ENCODE assay signal across 8 mouse cellular contexts in the genomic region with DNA sequence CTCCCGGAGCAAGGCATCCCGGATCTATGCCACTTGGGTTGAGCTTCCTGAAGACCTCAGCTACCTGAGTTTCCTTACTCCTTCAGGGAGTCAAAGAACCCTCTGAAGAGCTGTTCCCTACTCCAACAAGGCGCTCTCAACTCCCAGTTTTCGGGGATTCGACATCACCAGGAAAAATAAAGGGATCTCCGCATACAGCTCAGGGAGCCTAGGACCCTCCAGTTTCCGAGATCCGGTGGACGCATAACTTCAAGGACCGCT. TPM values are rescaled to one million over a fixed set of nuclear protein-coding genes. Genes with fewer than 3 reads are reported as not detected.
DNase-seq lines count a peak whose midpoint lies in the region; ATAC-seq and TF ChIP-seq lines count a peak whose summit lies in the region.

No protein-coding gene starts in this region.

- H3K4me1 ChIP-seq in heart, embryonic 16.5 days (ENCODE audit: control insufficient read depth, insufficient read depth, low read length) = peaks cover 24% of the 10 kb centered on the region
- peaks cover 36% of the 10 kb centered on the region for H3K4me1 ChIP-seq in hindbrain, embryonic 12.5 days
- H3K4me1 ChIP-seq in midbrain, embryonic 11.5 days (ENCODE audit: control insufficient read depth, insufficient read depth, low read length) = peaks cover 27% of the 10 kb centered on the region

- peak overlapping the region; percentile 98 for H3K4me2 ChIP-seq in heart, embryonic 16.5 days (ENCODE audit: low read depth, low read length)
- H3K4me2 ChIP-seq in hindbrain, embryonic 12.5 days (replicated peaks) = peak overlapping the region; percentile 97
- peak overlapping the region; percentile 98 for H3K4me2 ChIP-seq in midbrain, embryonic 11.5 days

- no peaks in the 10 kb centered on the region for H3K9me3 ChIP-seq in heart, embryonic 16.5 days (replicated peaks; ENCODE audit: control insufficient read depth, low read length)
- no peaks in the 10 kb centered on the region; the same call in 1 of the 2 replicates for H3K9me3 ChIP-seq in hindbrain, embryonic 12.5 days (replicated peaks)
- no peaks in the 10 kb centered on the region for H3K9me3 ChIP-seq in midbrain, embryonic 11.5 days (ENCODE audit: control insufficient read depth, low read length)

- H3K27ac ChIP-seq in heart, embryonic 16.5 days (ENCODE audit: low read length) = peak overlapping the region; percentile 59
- no peak overlapping the region for H3K27ac ChIP-seq in hindbrain, embryonic 12.5 days
- no peak overlapping the region for H3K27ac ChIP-seq in midbrain, embryonic 11.5 days (ENCODE audit: low read depth, low read length)

- H3K4me3 ChIP-seq in heart, embryonic 16.5 days (ENCODE audit: low read length) = peak overlapping the region; percentile 88
- H3K4me3 ChIP-seq in hindbrain, embryonic 12.5 days = peak overlapping the region; percentile 46
- peak overlapping the region; percentile 57 for H3K4me3 ChIP-seq in midbrain, embryonic 11.5 days (ENCODE audit: low read depth, low read length)

- TF ChIP-seq CTCF in Patski (IDR thresholded peaks at IDR 0.05) = no peak

- CTCF ChIA-PET in Patski (lab: Charles Lee) = interaction anchor here (1.1 kb wide), 1 partner anchor 36 kb away, joined by 4 read pairs; no protein-coding TSS in a partner anchor

- peak overlapping the region; percentile 86 for H3K9ac ChIP-seq in heart, embryonic 16.5 days (ENCODE audit: low read length)
- H3K9ac ChIP-seq in hindbrain, embryonic 12.5 days = peak overlapping the region; percentile 52
- peak overlapping the region; percentile 66 for H3K9ac ChIP-seq in midbrain, embryonic 11.5 days (ENCODE audit: low read length)

- no peaks in the 10 kb centered on the region for H3K27me3 ChIP-seq in heart, embryonic 16.5 days (ENCODE audit: control insufficient read depth, insufficient read depth, low read length)
- no peaks in the 10 kb centered on the region for H3K27me3 ChIP-seq in Patski
- no peaks in the 10 kb centered on the region for H3K27me3 ChIP-seq in hindbrain, embryonic 12.5 days
- no peaks in the 10 kb centered on the region; the same call in 1 of the 2 replicates for H3K27me3 ChIP-seq in midbrain, embryonic 11.5 days (ENCODE audit: control insufficient read depth, insufficient read depth, low read length)

- peak; percentile 2; the same call in 1 of the 2 replicates for ATAC-seq in heart, embryonic 16.5 days (replicated peaks; ENCODE audit: extremely low read depth, insufficient read depth, low FRiP score)
- ATAC-seq in Patski = peak; percentile 13
- ATAC-seq in hindbrain, embryonic 12.5 days (ENCODE audit: low FRiP score) = no peak; the same call in 1 of the 2 replicates
- ATAC-seq in midbrain, embryonic 11.5 days (ENCODE audit: low FRiP score) = peak; percentile 8; the same call in 1 of the 2 replicates
- no peak for ATAC-seq in monocyte, adult 5-6 weeks (replicated peaks; ENCODE audit: insufficient number of reproducible peaks, low FRiP score, low TSS enrichment, poor library complexity, severe bottlenecking)

- POLR2A ChIA-PET in Patski (lab: Charles Lee) = no interaction called here

- in situ Hi-C loops in Patski (cut with MboI; ENCODE audit: low pct_unique_long_range_greater_than_20kb) = no loop called here

- 1% methylated on average over 10 of the region's 10 CpGs for WGBS in heart, embryonic 16.5 days
- 2% methylated on average over 10 of the region's 10 CpGs for WGBS in hindbrain, embryonic 12.5 days
- 0% methylated on average over 10 of the region's 10 CpGs for WGBS in midbrain, embryonic 11.5 days

- no peak for DNase-seq in heart, adult 9 months (ENCODE audit: low spot score in 2 of 2)
- DNase-seq in Patski (ENCODE audit: low read depth, low spot score) = no peak
- DNase-seq in midbrain, embryonic 11.5 days (ENCODE audit: low spot score, missing footprints) = peak; percentile 97
- DNase-seq in adrenal gland, postnatal 14 days = no peak
- no peak for DNase-seq in thymus, postnatal 10 days (ENCODE audit: low spot score in 2 of 2)

- no peaks in the 10 kb centered on the region for H3K36me3 ChIP-seq in heart, embryonic 16.5 days (ENCODE audit: control insufficient read depth, insufficient read depth)
- H3K36me3 ChIP-seq in hindbrain, embryonic 12.5 days = no peaks in the 10 kb centered on the region
- H3K36me3 ChIP-seq in midbrain, embryonic 11.5 days (ENCODE audit: control insufficient read depth, insufficient read depth, low read length) = no peaks in the 10 kb centered on the region

RNA-seq across cellular contexts. Expression of a gene that starts 0.3 kb away (rescaled TPM):
- polyA plus RNA-seq in heart, embryonic 16.5 days (2015; fragmentation: Nextera tagmentation; extraction: Ambion mirVana) = 45.4 and 47.6 TPM in 2 replicates
- polyA plus RNA-seq in Patski (2021) = 69.5 TPM
- 20.2 and 20.5 TPM in 2 replicates for polyA plus RNA-seq in hindbrain, embryonic 12.5 days (2016; fragmentation: Nextera tagmentation; extraction: Ambion mirVana)
- 20.7 and 23.2 TPM in 2 replicates for polyA plus RNA-seq in midbrain, embryonic 11.5 days (2014; fragmentation: Nextera tagmentation; extraction: Ambion mirVana)
- 40.9 to 71.2 TPM (median 56.6 TPM) in 3 replicates for total RNA-seq in monocyte, adult 5-6 weeks (2017)
- total RNA-seq in adrenal gland, postnatal 14 days (2021) = 120 and 160 TPM in 2 replicates

RNA-seq across cellular contexts. Expression of a gene that starts 34.2 kb away (rescaled TPM):
- 88.8 and 92.5 TPM in 2 replicates for polyA plus RNA-seq in heart, embryonic 16.5 days (2015; fragmentation: Nextera tagmentation; extraction: Ambion mirVana)
- 90.0 TPM for polyA plus RNA-seq in Patski (2021)
- 180 and 183 TPM in 2 replicates for polyA plus RNA-seq in hindbrain, embryonic 12.5 days (2016; fragmentation: Nextera tagmentation; extraction: Ambion mirVana)
- 111 and 115 TPM in 2 replicates for polyA plus RNA-seq in midbrain, embryonic 11.5 days (2014; fragmentation: Nextera tagmentation; extraction: Ambion mirVana)
- total RNA-seq in monocyte, adult 5-6 weeks (2017) = 70.9 to 99.8 TPM (median 71.5 TPM) in 3 replicates
- total RNA-seq in adrenal gland, postnatal 14 days (2021) = 71.1 and 71.7 TPM in 2 replicates

RNA-seq across cellular contexts. Expression of a gene that starts 35.0 kb away (rescaled TPM):
- polyA plus RNA-seq in heart, embryonic 16.5 days (2015; fragmentation: Nextera tagmentation; extraction: Ambion mirVana) = 33.0 and 33.9 TPM in 2 replicates
- 33.4 TPM for polyA plus RNA-seq in Patski (2021)
- polyA plus RNA-seq in hindbrain, embryonic 12.5 days (2016; fragmentation: Nextera tagmentation; extraction: Ambion mirVana) = 38.7 and 39.1 TPM in 2 replicates
- 24.3 and 25.9 TPM in 2 replicates for polyA plus RNA-seq in midbrain, embryonic 11.5 days (2014; fragmentation: Nextera tagmentation; extraction: Ambion mirVana)
- total RNA-seq in monocyte, adult 5-6 weeks (2017) = 9.6 to 15.3 TPM (median 10.6 TPM) in 3 replicates
- total RNA-seq in adrenal gland, postnatal 14 days (2021) = 23.8 and 25.1 TPM in 2 replicates

RNA-seq across cellular contexts. Expression of a gene that starts 43.3 kb away (rescaled TPM):
- polyA plus RNA-seq in heart, embryonic 16.5 days (2015; fragmentation: Nextera tagmentation; extraction: Ambion mirVana) = 218 and 242 TPM in 2 replicates
- polyA plus RNA-seq in Patski (2021) = 222 TPM
- 262 and 292 TPM in 2 replicates for polyA plus RNA-seq in hindbrain, embryonic 12.5 days (2016; fragmentation: Nextera tagmentation; extraction: Ambion mirVana)
- polyA plus RNA-seq in midbrain, embryonic 11.5 days (2014; fragmentation: Nextera tagmentation; extraction: Ambion mirVana) = 277 and 300 TPM in 2 replicates
- 59.7 to 77.7 TPM (median 69.6 TPM) in 3 replicates for total RNA-seq in monocyte, adult 5-6 weeks (2017)
- 130 and 147 TPM in 2 replicates for total RNA-seq in adrenal gland, postnatal 14 days (2021)

RNA-seq across cellular contexts. Expression of a gene that starts 59.8 kb away (rescaled TPM):
- 0.33 TPM in 1 of 2 replicates, not detected in the other for polyA plus RNA-seq in heart, embryonic 16.5 days (2015; fragmentation: Nextera tagmentation; extraction: Ambion mirVana)
- polyA plus RNA-seq in Patski (2021) = not detected
- not detected in 2 replicates for polyA plus RNA-seq in hindbrain, embryonic 12.5 days (2016; fragmentation: Nextera tagmentation; extraction: Ambion mirVana)
- not detected in 2 replicates for polyA plus RNA-seq in midbrain, embryonic 11.5 days (2014; fragmentation: Nextera tagmentation; extraction: Ambion mirVana)
- total RNA-seq in monocyte, adult 5-6 weeks (2017) = not detected in 3 replicates
- total RNA-seq in adrenal gland, postnatal 14 days (2021) = not detected in 2 replicates

Comparison
In these comparisons a context has a peak if more than half of its experiments do, and no peak if none do; other contexts are left out.
1. ATAC-seq: peak in heart, embryonic 16.5 days (single experiment), Patski (single experiment) and midbrain, embryonic 11.5 days (single experiment); none in hindbrain, embryonic 12.5 days (single experiment) and monocyte, adult 5-6 weeks (single experiment).
2. Peak in every context shown above with its lines, with median percentiles within 50 percentile points of each other: H3K4me2 ChIP-seq, H3K4me3 ChIP-seq and H3K9ac ChIP-seq.